Mouse (Mus musculus) midbrain, embryonic 12.5 days (tissue): ENCODE measurements at regions not wholly inside any gene's neighbourhood (a gene's known extent, or its start where the extent isn't known, plus 50 kb on each side); places are given as distances from the start of the nearest gene placed in this dataset.

Source experiments
- ATAC-seq: fragments of 200-750 bp; cut with Nextera tagmentation; 2 replicates; pipeline ENCODE4 v1.8.0; 2017; ENCODE audit warnings: low read depth, moderate TSS enrichment, moderate library complexity; ENCODE audit not compliant: low FRiP score
- H3K27ac ChIP-seq: fragments of 300-500 bp; sonication (generic); replicated peaks from 2 replicates; pipeline ENCODE4 v1.5.1; 2016; ENCODE audit warnings: mild to moderate bottlenecking
- H3K27me3 ChIP-seq: fragments of 300-500 bp; sonication (generic); 2 replicates; pipeline ENCODE4 v1.6.1; 2016; ENCODE audit warnings: mild to moderate bottlenecking
- H3K36me3 ChIP-seq: fragments of 300-500 bp; sonication (generic); 2 replicates; pipeline ENCODE4 v1.6.1; 2016
- H3K4me1 ChIP-seq: fragments of 300-500 bp; sonication (generic); 2 replicates; pipeline ENCODE4 v1.6.1; 2016
- H3K4me2 ChIP-seq: fragments of 300-500 bp; sonication (generic); replicated peaks from 2 replicates; pipeline ENCODE4 v1.6.1; 2016; ENCODE audit warnings: mild to moderate bottlenecking, moderate library complexity
- H3K4me3 ChIP-seq: fragments of 300-500 bp; sonication (generic); 2 replicates; pipeline ENCODE4 v1.5.1; 2016; ENCODE audit warnings: mild to moderate bottlenecking
- H3K9ac ChIP-seq: fragments of 300-500 bp; sonication (generic); replicated peaks from 2 replicates; pipeline ENCODE4 v1.6.1; 2016; ENCODE audit warnings: mild to moderate bottlenecking, moderate library complexity
- H3K9me3 ChIP-seq: fragments of 300-500 bp; sonication (generic); 2 replicates; pipeline ENCODE4 v1.6.1; 2016; ENCODE audit warnings: mild to moderate bottlenecking
- WGBS: fragments of 180-500 bp; shearing (Covaris S2); methylation state at CpG from one replicate; pipeline ENCODE4 v1.1.7; 2016; 5-methylcytosine and 5-hydroxymethylcytosine counted together

GRCm38 (mm10) chr3:41408423-41408820 lies 147.1 kb upstream of the Jade1 start:
- Histone ChIP-seq H3K36me3 (no peaks in the 10 kb centered on the region), H3K4me2 (peak overlapping the region; percentile 58), H3K27me3 (peaks cover 9% of the 10 kb centered on the region; the same call in 1 of the 2 replicates), H3K4me1 (peaks cover 4% of the 10 kb centered on the region), H3K27ac (peak overlapping the region; percentile 32; the same call in 1 of the 2 replicates), H3K9me3 (no peaks in the 10 kb centered on the region), H3K9ac (peak overlapping the region; percentile 50), H3K4me3 (peak overlapping the region; percentile 44)
- ATAC-seq = peak; percentile 95
- WGBS = 7% methylated on average over 14 of the region's 14 CpGs

- peak overlapping the region; percentile 44; the same call in 1 of the 2 replicates for H3K4me3 ChIP-seq
- no peaks in the 10 kb centered on the region for H3K9me3 ChIP-seq
- H3K4me1 ChIP-seq = peaks cover 4% of the 10 kb centered on the region
- H3K4me2 ChIP-seq = peak overlapping the region; percentile 58
- peaks cover 9% of the 10 kb centered on the region; the same call in 1 of the 2 replicates for H3K27me3 ChIP-seq
- no peak overlapping the region for H3K27ac ChIP-seq
- ATAC-seq = peak; percentile 39; the same call in 1 of the 2 replicates
- no peak overlapping the region for H3K9ac ChIP-seq
- no peaks in the 10 kb centered on the region for H3K36me3 ChIP-seq
- 79% methylated on average over 9 of the region's 9 CpGs for WGBS
Measured at GRCm38 (mm10) chr3:41407988-41408387, 147.5 kb upstream of the Jade1 start.

- Histone ChIP-seq H3K36me3 (no peaks in the 10 kb centered on the region), H3K9me3 (no peaks in the 10 kb centered on the region), H3K4me1 (peaks cover 4% of the 10 kb centered on the region), H3K4me2 (no peak overlapping the region), H3K4me3 (no peak overlapping the region), H3K27ac (no peak overlapping the region), H3K27me3 (peaks cover 9% of the 10 kb centered on the region; the same call in 1 of the 2 replicates), H3K9ac (no peak overlapping the region)
- WGBS = 82% methylated on average over 1 of the region's 1 CpGs
- ATAC-seq = no peak
Measured at GRCm38 (mm10) chr3:41407520-41407919, 148.0 kb upstream of the Jade1 start.

GRCm38 (mm10) chr3:41401881-41402280 lies 153.7 kb upstream of the Jade1 start:
- Histone ChIP-seq H3K9me3 (no peaks in the 10 kb centered on the region), H3K9ac (no peak overlapping the region), H3K36me3 (no peaks in the 10 kb centered on the region), H3K27me3 (no peaks in the 10 kb centered on the region), H3K27ac (no peak overlapping the region), H3K4me2 (no peak overlapping the region), H3K4me1 (no peaks in the 10 kb centered on the region), H3K4me3 (no peak overlapping the region)
- ATAC-seq = no peak
- WGBS = 85% methylated on average over 4 of the region's 4 CpGs

- H3K36me3 ChIP-seq = no peaks in the 10 kb centered on the region
Measured at GRCm38 (mm10) chr3:41389868-41390267, 165.7 kb upstream of the Jade1 start.

GRCm38 (mm10) chr3:41387469-41388212 lies 167.9 kb upstream of the Jade1 start:
- H3K4me2 ChIP-seq = no peak overlapping the region
- no peak overlapping the region for H3K9ac ChIP-seq
- no peak overlapping the region for H3K27ac ChIP-seq
- H3K4me1 ChIP-seq = no peaks in the 10 kb centered on the region
- H3K27me3 ChIP-seq = no peaks in the 10 kb centered on the region
- no peak overlapping the region for H3K4me3 ChIP-seq
- WGBS = 51% methylated on average over 9 of the region's 9 CpGs
- H3K36me3 ChIP-seq = no peaks in the 10 kb centered on the region
- ATAC-seq = no peak
- H3K9me3 ChIP-seq = no peaks in the 10 kb centered on the region

More at GRCm38 (mm10) chr3:41389868-41390267, 165.7 kb upstream of the Jade1 start:
- Histone ChIP-seq H3K27ac (no peak overlapping the region), H3K4me1 (no peaks in the 10 kb centered on the region), H3K9ac (no peak overlapping the region), H3K27me3 (no peaks in the 10 kb centered on the region), H3K4me2 (no peak overlapping the region), H3K9me3 (no peaks in the 10 kb centered on the region), H3K4me3 (no peak overlapping the region)
- 83% methylated on average over 6 of the region's 6 CpGs for WGBS
- ATAC-seq = no peak

GRCm38 (mm10) chr3:41386299-41386698 lies 169.2 kb upstream of the Jade1 start:
- H3K9me3 ChIP-seq = no peaks in the 10 kb centered on the region
- WGBS = 60% methylated on average over 5 of the region's 5 CpGs
- no peak for ATAC-seq

GRCm38 (mm10) chr3:41384410-41384809 lies 171.1 kb upstream of the Jade1 start:
- Histone ChIP-seq H3K9me3 (no peaks in the 10 kb centered on the region), H3K4me2 (no peak overlapping the region), H3K9ac (no peak overlapping the region), H3K36me3 (no peaks in the 10 kb centered on the region), H3K4me3 (no peak overlapping the region), H3K27ac (no peak overlapping the region), H3K27me3 (no peaks in the 10 kb centered on the region), H3K4me1 (no peaks in the 10 kb centered on the region)
- 88% methylated on average over 10 of the region's 10 CpGs for WGBS
- ATAC-seq = no peak

More at GRCm38 (mm10) chr3:41386299-41386698, 169.2 kb upstream of the Jade1 start:
- H3K4me2 ChIP-seq = no peak overlapping the region
- no peak overlapping the region for H3K9ac ChIP-seq
- H3K4me3 ChIP-seq = no peak overlapping the region
- H3K27ac ChIP-seq = no peak overlapping the region
- H3K27me3 ChIP-seq = no peaks in the 10 kb centered on the region
- no peaks in the 10 kb centered on the region for H3K36me3 ChIP-seq
- H3K4me1 ChIP-seq = no peaks in the 10 kb centered on the region

- Histone ChIP-seq H3K36me3 (no peaks in the 10 kb centered on the region), H3K4me3 (no peak overlapping the region), H3K4me2 (no peak overlapping the region), H3K9me3 (no peaks in the 10 kb centered on the region), H3K27me3 (no peaks in the 10 kb centered on the region), H3K9ac (no peak overlapping the region), H3K27ac (no peak overlapping the region), H3K4me1 (peaks cover 18% of the 10 kb centered on the region)
- 91% methylated on average over 5 of the region's 5 CpGs for WGBS
- ATAC-seq = no peak
Measured at GRCm38 (mm10) chr3:41378576-41378975, 177.0 kb upstream of the Jade1 start.

GRCm38 (mm10) chr3:41377826-41378406 lies 177.6 kb upstream of the Jade1 start:
- no peak overlapping the region for H3K4me3 ChIP-seq
- no peak overlapping the region for H3K4me2 ChIP-seq
- no peaks in the 10 kb centered on the region for H3K27me3 ChIP-seq
- no peak overlapping the region for H3K27ac ChIP-seq
- H3K9ac ChIP-seq = no peak overlapping the region
- no peaks in the 10 kb centered on the region for H3K9me3 ChIP-seq
- WGBS = 88% methylated on average over 5 of the region's 5 CpGs
- peaks cover 18% of the 10 kb centered on the region for H3K4me1 ChIP-seq
- no peaks in the 10 kb centered on the region for H3K36me3 ChIP-seq
- no peak; the same call in 1 of the 2 replicates for ATAC-seq

- H3K4me2 ChIP-seq = no peak overlapping the region
- H3K36me3 ChIP-seq = no peaks in the 10 kb centered on the region
- H3K4me3 ChIP-seq = no peak overlapping the region
- H3K27me3 ChIP-seq = no peaks in the 10 kb centered on the region
- H3K9ac ChIP-seq = no peak overlapping the region
- no peaks in the 10 kb centered on the region for H3K9me3 ChIP-seq
- H3K27ac ChIP-seq = no peak overlapping the region
- 57% methylated on average over 6 of the region's 6 CpGs for WGBS
- ATAC-seq = peak; percentile 68; the same call in 1 of the 2 replicates
- H3K4me1 ChIP-seq = peaks cover 18% of the 10 kb centered on the region
Measured at GRCm38 (mm10) chr3:41376848-41377582, 178.5 kb upstream of the Jade1 start.
